Mouse (Mus musculus): ENCODE measurements around the gene Fam155a. TPM values are rescaled to one million over a fixed set of nuclear protein-coding genes. Genes with fewer than 3 reads are reported as not detected.
"Not testable (repeated sequence)": the region's sequence is repeated elsewhere in the genome, so short reads cannot be mapped to it uniquely, and the experiment has no call there.

Gene Fam155a
- polyA plus RNA-seq, 1 experiment from 2014 or later, result 1.3 TPM

DNA sequence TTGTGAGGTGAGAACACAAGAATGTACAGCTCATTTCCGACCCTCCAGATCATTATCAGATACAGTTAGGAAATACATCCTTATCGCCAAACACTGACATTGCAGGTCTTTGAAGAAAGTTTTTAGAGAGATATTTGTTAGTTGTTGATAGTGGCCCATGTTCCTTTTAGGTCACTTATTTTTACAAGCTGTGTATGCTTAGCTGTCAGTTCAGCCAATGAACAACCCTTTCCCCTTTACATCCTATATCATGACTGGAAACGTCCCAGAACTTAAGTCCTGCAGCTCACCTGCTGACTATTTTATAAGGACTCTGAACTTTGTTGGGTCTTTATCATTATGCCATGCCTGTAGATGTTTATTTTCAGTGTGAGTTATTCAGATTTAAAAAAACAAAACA lies 366.3 kb downstream of the Fam155a start:
- WGBS, result 67% methylated on average over 3 of the region's 3 CpGs
- no peaks in the 10 kb centered on the region for H3K27me3 ChIP-seq (replicated peaks; ENCODE audit: control insufficient read depth, insufficient read depth, low read length)
- no peak for ATAC-seq

DNA sequence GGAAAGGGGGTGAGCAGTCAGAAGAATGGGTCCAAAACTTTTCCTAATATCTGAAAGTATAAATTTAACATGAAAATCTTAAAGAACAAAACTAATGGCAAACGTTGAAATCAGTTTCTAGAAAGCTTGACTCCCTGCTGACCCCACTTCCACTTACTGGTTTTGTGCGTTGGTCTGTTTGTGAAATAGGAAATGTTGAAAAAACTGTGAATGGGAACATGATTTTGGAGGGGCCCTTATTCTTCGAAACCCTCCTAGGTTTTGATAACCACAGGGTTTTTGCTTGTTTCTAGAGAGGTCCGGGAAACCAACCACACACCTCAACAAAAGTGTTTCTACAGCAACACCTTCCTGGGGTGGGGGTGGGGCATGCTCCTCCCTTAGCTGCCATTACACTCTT lies 368.6 kb downstream of the Fam155a start:
- no peaks in the 10 kb centered on the region for H3K9me3 ChIP-seq (ENCODE audit: control insufficient read depth, low read length)
- no peak overlapping the region for H3K27ac ChIP-seq (ENCODE audit: low read length)
- no peak overlapping the region for H3K9ac ChIP-seq (ENCODE audit: low read depth, low read length)
- WGBS, result 51% methylated on average over 4 of the region's 4 CpGs
- no peak for ATAC-seq
- H3K4me1 ChIP-seq (ENCODE audit: control insufficient read depth, insufficient read depth, low read length), result no peaks in the 10 kb centered on the region
- no peak overlapping the region for H3K4me2 ChIP-seq (ENCODE audit: low read depth, low read length)
- no peaks in the 10 kb centered on the region for H3K27me3 ChIP-seq (replicated peaks; ENCODE audit: control insufficient read depth, insufficient read depth, low read length)
- H3K36me3 ChIP-seq (ENCODE audit: control insufficient read depth, insufficient read depth, low read length), result no peaks in the 10 kb centered on the region
- H3K4me3 ChIP-seq (ENCODE audit: low read length), result no peak overlapping the region

More for the DNA sequence above, 366.3 kb downstream of the Fam155a start:
- Histone ChIP-seq H3K36me3 (ENCODE audit: control insufficient read depth, insufficient read depth, low read length) (no peaks in the 10 kb centered on the region), H3K4me1 (ENCODE audit: control insufficient read depth, insufficient read depth, low read length) (no peaks in the 10 kb centered on the region), H3K4me2 (ENCODE audit: low read depth, low read length) (no peak overlapping the region), H3K27ac (ENCODE audit: low read length) (no peak overlapping the region), H3K4me3 (ENCODE audit: low read length) (no peak overlapping the region), H3K9ac (ENCODE audit: low read depth, low read length) (no peak overlapping the region), H3K9me3 (ENCODE audit: control insufficient read depth, low read length) (no peaks in the 10 kb centered on the region)

DNA sequence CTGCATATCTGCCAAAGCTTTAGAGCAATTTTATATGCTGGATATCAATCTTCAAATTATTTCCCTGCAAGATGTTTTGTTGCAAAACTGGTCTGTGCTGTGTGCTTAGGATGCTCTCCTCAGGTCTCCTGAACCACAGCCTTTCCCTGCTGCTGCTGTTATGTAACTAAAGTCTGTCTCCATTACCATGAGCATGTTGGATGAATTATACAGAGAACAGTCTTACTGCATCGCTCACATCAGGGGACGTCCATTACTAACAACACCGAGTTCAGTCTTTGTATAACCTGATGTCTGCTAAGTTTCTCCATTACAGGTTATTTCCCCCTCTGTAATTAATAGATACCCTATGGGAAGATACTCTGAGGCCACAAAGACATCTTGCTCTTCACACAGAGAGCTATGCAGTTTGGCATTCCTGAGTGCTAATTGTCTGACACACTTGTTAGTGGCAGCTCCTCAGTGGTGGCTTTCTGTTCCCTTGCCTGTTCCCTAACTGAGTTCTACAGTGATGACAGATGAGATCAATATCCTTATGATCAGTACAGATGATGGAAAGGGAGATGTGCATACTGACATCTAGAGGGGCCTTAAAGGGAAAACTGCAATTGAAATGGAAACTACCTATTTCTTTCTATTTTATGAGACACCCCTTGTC lies 372.2 kb downstream of the Fam155a start:
- H3K9me3 ChIP-seq (ENCODE audit: control insufficient read depth, low read length), result no peaks in the 10 kb centered on the region
- H3K27me3 ChIP-seq (replicated peaks; ENCODE audit: control insufficient read depth, insufficient read depth, low read length), result no peaks in the 10 kb centered on the region
- ATAC-seq, result no peak
- H3K4me3 ChIP-seq (ENCODE audit: low read length), result no peak overlapping the region
- no peak overlapping the region for H3K27ac ChIP-seq (ENCODE audit: low read length)
- no peaks in the 10 kb centered on the region for H3K36me3 ChIP-seq (ENCODE audit: control insufficient read depth, insufficient read depth, low read length)
- H3K4me2 ChIP-seq (ENCODE audit: low read depth, low read length), result no peak overlapping the region
- no peaks in the 10 kb centered on the region for H3K4me1 ChIP-seq (ENCODE audit: control insufficient read depth, insufficient read depth, low read length)
- WGBS, result 82% methylated on average over 3 of the region's 3 CpGs
- H3K9ac ChIP-seq (ENCODE audit: low read depth, low read length), result no peak overlapping the region

DNA sequence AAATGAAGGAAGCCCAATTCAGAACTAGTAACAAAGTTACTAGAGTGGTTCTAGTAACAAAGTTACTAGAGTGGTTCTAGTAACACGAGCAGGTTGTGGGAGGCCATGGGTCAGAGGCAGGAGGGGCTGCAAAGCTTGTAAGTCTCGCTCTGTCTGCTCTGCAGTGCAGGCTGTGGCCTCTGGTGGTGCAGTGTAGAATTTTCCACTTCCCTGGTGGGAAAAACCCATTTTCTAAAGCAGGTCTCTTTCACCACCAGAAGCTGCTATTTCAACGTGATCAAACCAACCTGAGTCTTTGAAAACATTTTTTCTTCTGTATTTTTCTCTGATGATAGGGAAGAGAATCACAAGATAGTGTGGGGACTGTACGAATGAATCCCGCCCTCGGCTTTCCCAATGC lies 372.9 kb downstream of the Fam155a start:
- Histone ChIP-seq H3K27ac (ENCODE audit: low read length) (no peak overlapping the region), H3K36me3 (ENCODE audit: control insufficient read depth, insufficient read depth, low read length) (no peaks in the 10 kb centered on the region), H3K27me3 (replicated peaks; ENCODE audit: control insufficient read depth, insufficient read depth, low read length) (no peaks in the 10 kb centered on the region), H3K4me2 (ENCODE audit: low read depth, low read length) (no peak overlapping the region), H3K9ac (ENCODE audit: low read depth, low read length) (no peak overlapping the region), H3K9me3 (ENCODE audit: control insufficient read depth, low read length) (no peaks in the 10 kb centered on the region), H3K4me1 (ENCODE audit: control insufficient read depth, insufficient read depth, low read length) (no peaks in the 10 kb centered on the region), H3K4me3 (ENCODE audit: low read length) (no peak overlapping the region)
- 60% methylated on average over 6 of the region's 6 CpGs for WGBS
- ATAC-seq, result no peak

DNA sequence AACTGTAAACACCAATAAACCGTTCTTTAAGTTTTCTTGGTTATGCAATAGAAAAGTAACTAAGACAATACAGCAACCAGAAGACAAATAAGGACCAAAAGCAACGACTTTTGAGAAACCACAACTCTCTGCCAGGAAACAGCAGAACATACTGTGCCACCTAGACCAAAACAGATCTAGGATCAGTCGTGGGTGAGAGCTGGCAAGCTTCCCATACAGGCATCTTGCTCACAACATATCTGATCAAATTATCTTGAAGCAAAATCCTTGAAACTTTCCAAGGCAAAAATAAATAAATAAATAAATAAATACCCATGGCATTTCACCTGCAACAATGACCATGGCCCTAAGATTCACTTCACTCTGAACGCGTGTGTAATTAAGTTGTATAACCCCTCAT lies 376.3 kb downstream of the Fam155a start:
- 82% methylated on average over 5 of the region's 5 CpGs for WGBS
- Histone ChIP-seq H3K4me2 (ENCODE audit: low read depth, low read length) (no peak overlapping the region), H3K27ac (ENCODE audit: low read length) (no peak overlapping the region), H3K4me1 (ENCODE audit: control insufficient read depth, insufficient read depth, low read length) (no peaks in the 10 kb centered on the region), H3K9ac (ENCODE audit: low read depth, low read length) (no peak overlapping the region), H3K4me3 (ENCODE audit: low read length) (no peak overlapping the region), H3K36me3 (ENCODE audit: control insufficient read depth, insufficient read depth, low read length) (no peaks in the 10 kb centered on the region), H3K27me3 (replicated peaks; ENCODE audit: control insufficient read depth, insufficient read depth, low read length) (no peaks in the 10 kb centered on the region), H3K9me3 (ENCODE audit: control insufficient read depth, low read length) (no peaks in the 10 kb centered on the region)
- no peak for ATAC-seq

DNA sequence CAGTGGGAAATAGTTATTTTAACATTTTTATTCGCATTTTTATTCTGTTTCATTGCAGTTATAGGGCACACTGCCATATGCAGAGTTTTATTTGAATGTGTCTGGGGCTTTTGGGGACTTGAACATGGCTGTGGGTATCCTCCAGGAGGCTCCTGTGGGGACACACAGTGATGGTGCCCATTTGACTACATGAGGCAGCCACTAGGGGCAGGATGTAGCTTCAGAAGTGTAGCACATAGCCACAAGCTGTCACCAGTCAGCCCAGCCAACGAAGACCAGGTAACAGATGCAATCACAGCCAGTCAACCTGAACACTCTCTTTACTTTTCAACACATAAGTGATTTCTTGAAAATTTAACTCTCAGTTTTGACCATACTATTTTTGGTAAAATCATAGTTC lies 377.7 kb downstream of the Fam155a start:
- Histone ChIP-seq H3K36me3 (ENCODE audit: control insufficient read depth, insufficient read depth, low read length) (no peaks in the 10 kb centered on the region), H3K9me3 (ENCODE audit: control insufficient read depth, low read length) (no peaks in the 10 kb centered on the region), H3K9ac (ENCODE audit: low read depth, low read length) (no peak overlapping the region), H3K27me3 (replicated peaks; ENCODE audit: control insufficient read depth, insufficient read depth, low read length) (no peaks in the 10 kb centered on the region), H3K4me2 (ENCODE audit: low read depth, low read length) (no peak overlapping the region), H3K4me1 (ENCODE audit: control insufficient read depth, insufficient read depth, low read length) (no peaks in the 10 kb centered on the region), H3K27ac (ENCODE audit: low read length) (no peak overlapping the region), H3K4me3 (ENCODE audit: low read length) (no peak overlapping the region)
- no peak for ATAC-seq
- 39% methylated on average over 2 of the region's 2 CpGs for WGBS

DNA sequence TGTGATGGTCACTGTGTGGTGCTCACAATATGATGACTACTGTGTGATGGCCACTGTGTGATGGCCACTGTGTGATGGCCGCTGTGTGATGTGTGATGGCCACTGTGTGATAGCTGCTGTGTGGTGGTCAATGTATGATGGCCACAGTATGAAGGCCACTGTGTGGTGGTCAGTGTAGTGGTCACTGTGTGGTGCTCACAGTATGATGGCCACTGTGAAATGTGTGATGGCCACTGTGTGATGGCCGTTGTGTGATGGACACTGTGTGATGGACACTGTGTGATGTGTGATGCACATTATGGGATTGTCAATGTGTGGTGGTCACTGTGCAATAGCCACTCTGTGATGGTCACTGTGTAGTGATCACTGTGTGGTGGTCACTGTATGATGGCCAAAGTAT lies 380.7 kb downstream of the Fam155a start:
- not testable (repeated sequence) for H3K9ac ChIP-seq (ENCODE audit: low read depth, low read length); H3K9me3 ChIP-seq (ENCODE audit: control insufficient read depth, low read length); H3K4me1 ChIP-seq (ENCODE audit: control insufficient read depth, insufficient read depth, low read length); H3K27ac ChIP-seq (ENCODE audit: low read length); ATAC-seq; H3K4me3 ChIP-seq (ENCODE audit: low read length); H3K4me2 ChIP-seq (ENCODE audit: low read depth, low read length); H3K27me3 ChIP-seq (replicated peaks; ENCODE audit: control insufficient read depth, insufficient read depth, low read length); H3K36me3 ChIP-seq (ENCODE audit: control insufficient read depth, insufficient read depth, low read length)
- WGBS, result 82% methylated on average over 2 of the region's 2 CpGs

DNA sequence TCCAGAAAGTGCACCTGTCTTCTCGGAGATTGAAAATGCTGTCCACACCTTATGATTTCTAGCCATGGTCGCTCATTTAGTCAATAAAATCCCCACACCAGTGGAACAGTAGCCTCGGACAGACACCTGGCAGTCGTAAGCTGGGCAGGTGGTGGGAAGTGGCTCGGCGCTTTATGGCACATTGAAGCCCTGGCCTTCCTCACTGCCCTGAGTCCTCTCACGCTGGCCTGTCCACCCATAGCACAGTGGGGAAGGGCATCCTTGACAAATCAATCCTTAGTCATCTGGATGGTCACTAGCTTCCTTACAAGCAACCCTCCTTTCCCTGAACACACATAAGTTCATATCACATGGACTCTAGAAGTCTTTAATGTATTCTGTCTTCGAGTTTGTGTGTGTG lies 401.8 kb downstream of the Fam155a start:
- no peak overlapping the region for H3K9ac ChIP-seq (ENCODE audit: low read depth, low read length)
- H3K4me3 ChIP-seq (ENCODE audit: low read length), result no peak overlapping the region
- H3K27me3 ChIP-seq (replicated peaks; ENCODE audit: control insufficient read depth, insufficient read depth, low read length), result no peaks in the 10 kb centered on the region
- no peak overlapping the region for H3K4me2 ChIP-seq (ENCODE audit: low read depth, low read length)
- H3K36me3 ChIP-seq (ENCODE audit: control insufficient read depth, insufficient read depth, low read length), result no peaks in the 10 kb centered on the region
- WGBS, result 80% methylated on average over 8 of the region's 8 CpGs
- H3K4me1 ChIP-seq (ENCODE audit: control insufficient read depth, insufficient read depth, low read length), result no peaks in the 10 kb centered on the region
- H3K9me3 ChIP-seq (ENCODE audit: control insufficient read depth, low read length), result no peaks in the 10 kb centered on the region
- no peak overlapping the region for H3K27ac ChIP-seq (ENCODE audit: low read length)
- no peak for ATAC-seq

DNA sequence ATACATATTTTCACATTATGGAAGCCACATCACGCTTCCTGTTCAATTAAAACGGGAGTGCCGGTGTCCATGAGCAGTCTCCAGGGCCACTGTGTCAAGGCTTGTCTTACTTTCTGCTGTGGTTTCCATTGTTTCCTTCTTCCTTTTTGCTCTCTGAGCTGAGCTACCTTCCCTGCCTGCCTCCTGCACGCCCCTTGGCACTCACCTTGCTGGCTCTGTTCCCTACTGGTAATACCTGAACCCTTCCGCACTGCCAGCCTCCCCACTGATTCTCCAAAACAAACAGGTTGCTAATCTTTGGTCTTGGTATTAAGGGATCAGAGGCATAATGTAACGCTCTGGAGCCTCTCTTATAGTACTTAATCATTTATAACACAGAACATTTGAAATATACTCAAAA lies 403.2 kb downstream of the Fam155a start:
- H3K9me3 ChIP-seq (ENCODE audit: control insufficient read depth, low read length), result no peaks in the 10 kb centered on the region
- H3K27me3 ChIP-seq (replicated peaks; ENCODE audit: control insufficient read depth, insufficient read depth, low read length), result no peaks in the 10 kb centered on the region
- H3K9ac ChIP-seq (ENCODE audit: low read depth, low read length), result no peak overlapping the region
- H3K27ac ChIP-seq (ENCODE audit: low read length), result no peak overlapping the region
- H3K4me2 ChIP-seq (ENCODE audit: low read depth, low read length), result no peak overlapping the region
- no peak overlapping the region for H3K4me3 ChIP-seq (ENCODE audit: low read length)
- WGBS, result 56% methylated on average over 6 of the region's 6 CpGs
- H3K36me3 ChIP-seq (ENCODE audit: control insufficient read depth, insufficient read depth, low read length), result no peaks in the 10 kb centered on the region
- no peak for ATAC-seq
- H3K4me1 ChIP-seq (ENCODE audit: control insufficient read depth, insufficient read depth, low read length), result no peaks in the 10 kb centered on the region

DNA sequence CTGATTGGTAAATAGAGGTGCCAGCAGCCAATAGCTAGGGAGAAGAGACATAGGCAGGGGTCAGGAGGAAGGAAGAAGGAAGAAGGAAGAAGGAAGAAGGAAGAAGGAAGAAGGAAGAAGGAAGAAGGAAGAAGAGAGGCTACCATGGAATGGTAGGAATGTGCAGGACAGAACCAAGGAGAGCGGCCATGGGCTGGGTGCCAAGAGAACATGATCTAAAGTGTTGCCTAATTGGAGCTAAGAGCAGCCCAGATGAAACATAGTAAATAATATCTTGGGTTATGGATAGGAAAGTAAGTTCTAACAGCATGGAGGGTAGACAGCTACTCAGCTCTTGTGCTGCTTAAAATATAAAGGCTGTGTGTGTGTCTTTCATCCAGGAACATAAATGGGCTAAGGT lies 405.6 kb downstream of the Fam155a start:
- ATAC-seq, result no peak
- no peak overlapping the region for H3K9ac ChIP-seq (ENCODE audit: low read depth, low read length)
- no peak overlapping the region for H3K4me2 ChIP-seq (ENCODE audit: low read depth, low read length)
- no peaks in the 10 kb centered on the region for H3K36me3 ChIP-seq (ENCODE audit: control insufficient read depth, insufficient read depth, low read length)
- WGBS, result 70% methylated on average over 1 of the region's 1 CpGs
- no peaks in the 10 kb centered on the region for H3K27me3 ChIP-seq (replicated peaks; ENCODE audit: control insufficient read depth, insufficient read depth, low read length)
- no peak overlapping the region for H3K27ac ChIP-seq (ENCODE audit: low read length)
- no peak overlapping the region for H3K4me3 ChIP-seq (ENCODE audit: low read length)
- H3K4me1 ChIP-seq (ENCODE audit: control insufficient read depth, insufficient read depth, low read length), result no peaks in the 10 kb centered on the region
- H3K9me3 ChIP-seq (ENCODE audit: control insufficient read depth, low read length), result no peaks in the 10 kb centered on the region

Data from intestine, embryonic 16.5 days (tissue).